Mouse (Mus musculus) embryonic facial prominence, embryonic 14.5 days (tissue): ENCODE results near the gene Prdx3. TPM values are rescaled to one million over a fixed set of nuclear protein-coding genes. Genes with fewer than 3 reads are reported as not detected.

ENCODE experiments used
- ATAC-seq: fragments of 200-750 bp; cut with Nextera tagmentation; 2 replicates; pipeline ENCODE4 v1.8.0; 2017; ENCODE audit warnings: low read depth, moderate number of reproducible peaks, moderate TSS enrichment
- DNase-seq: peaks from one replicate; pipeline ENCODE4 v3.0.0-alpha.2; 2015; ENCODE audit warnings: low spot score
- H3K27ac ChIP-seq: fragments of 300-500 bp; sonication (generic); replicated peaks from 2 replicates; pipeline ENCODE4 v1.5.1; 2014; ENCODE audit warnings: low read depth, mild to moderate bottlenecking, low read length, moderate library complexity
- H3K27me3 ChIP-seq: fragments of 300-500 bp; sonication (generic); replicated peaks from 2 replicates; pipeline ENCODE4 v1.6.1; 2014; ENCODE audit warnings: low read length; ENCODE audit not compliant: control insufficient read depth, insufficient read depth
- H3K36me3 ChIP-seq: fragments of 300-500 bp; sonication (generic); 2 replicates; pipeline ENCODE4 v1.6.1; 2014; ENCODE audit warnings: low read length, mixed read lengths; ENCODE audit not compliant: control insufficient read depth, insufficient read depth
- H3K4me1 ChIP-seq: fragments of 300-500 bp; sonication (generic); 2 replicates; pipeline ENCODE4 v1.6.1; 2014; ENCODE audit warnings: antibody characterized with exemption, low read length; ENCODE audit not compliant: control insufficient read depth, insufficient read depth
- H3K4me2 ChIP-seq: fragments of 300-500 bp; sonication (generic); 2 replicates; pipeline ENCODE4 v1.6.1; 2014; ENCODE audit warnings: low read depth, mild to moderate bottlenecking, low read length, moderate library complexity, mixed read lengths
- H3K4me3 ChIP-seq: fragments of 300-500 bp; sonication (generic); 2 replicates; pipeline ENCODE4 v1.5.1; 2014; ENCODE audit warnings: low read depth, mild to moderate bottlenecking, low read length
- H3K9ac ChIP-seq: fragments of 300-500 bp; sonication (generic); 2 replicates; pipeline ENCODE4 v1.6.1; 2014; ENCODE audit warnings: low read depth, mild to moderate bottlenecking, low read length, moderate library complexity, mixed read lengths
- H3K9me3 ChIP-seq: fragments of 300-500 bp; sonication (generic); 2 replicates; pipeline ENCODE4 v1.6.1; 2016; ENCODE audit warnings: low read length; ENCODE audit not compliant: control insufficient read depth
- WGBS: fragments of 180-500 bp; shearing (Covaris S2); extraction: QIAGEN DNeasy Blood & Tissue Kit; methylation state at CpG from one replicate; pipeline ENCODE4 v1.1.7; 2014; 5-methylcytosine and 5-hydroxymethylcytosine counted together
- polyA plus RNA-seq: library from polyadenylated mRNA; unstranded; fragments of >200 nt; fragmentation: Nextera tagmentation; extraction: Ambion mirVana; gene quantifications from 2 replicates; pipeline ENCODE4 v1.2.1, GENCODE M21; 2014

The Prdx3 gene
- 121 and 123 TPM in 2 replicates for polyA plus RNA-seq

DNA sequence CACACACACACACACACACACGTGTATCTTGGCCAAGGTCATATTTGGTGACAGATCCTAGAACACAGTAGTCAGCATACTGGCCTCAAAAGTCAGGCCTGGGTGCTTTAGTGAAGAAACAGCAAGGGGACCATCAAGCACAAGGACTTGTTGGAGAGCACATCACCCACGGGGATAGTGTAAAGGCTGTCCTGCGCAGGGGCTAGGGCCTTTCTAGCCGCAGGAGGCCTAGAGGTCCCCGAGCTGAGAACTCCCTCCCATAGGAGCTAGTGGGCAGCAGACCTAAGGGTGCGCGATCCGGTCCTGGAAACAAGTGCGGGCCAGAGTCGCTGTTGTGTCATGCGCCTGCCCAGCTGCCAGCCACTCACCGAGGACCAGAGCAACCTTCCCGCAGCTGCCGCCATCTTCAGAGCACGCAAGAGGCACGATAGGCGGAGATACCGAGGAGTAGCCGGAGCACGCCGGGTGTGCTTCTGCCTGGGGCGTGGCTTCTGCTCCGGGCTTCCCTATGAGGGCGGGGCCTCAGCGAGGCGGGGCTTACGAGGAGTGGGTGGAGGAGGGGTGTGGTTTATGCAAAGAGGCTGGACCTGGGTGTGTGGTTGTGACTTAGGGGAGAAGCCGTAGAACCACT lies at the start of gene Prdx3:
TSS of gene Prdx3 (minus strand) at position 493 of the 631 bp plus-strand sequence.
- Histone ChIP-seq H3K36me3 (peaks cover 23% of the 10 kb centered on the region), H3K4me2 (peak within 1 kb of the TSS; percentile 72), H3K4me3 (peak within 1 kb of the TSS; percentile 74), H3K27me3 (no peaks in the 10 kb centered on the region), H3K4me1 (peaks cover 11% of the 10 kb centered on the region; the same call in 1 of the 2 replicates), H3K9me3 (no peaks in the 10 kb centered on the region), H3K27ac (peak within 1 kb of the TSS; percentile 71), H3K9ac (peak within 1 kb of the TSS; percentile 79)
- DNase-seq = peak; percentile 98
- WGBS = 0% methylated on average over 14 of the region's 28 CpGs
- peak; percentile 99 for ATAC-seq

DNA sequence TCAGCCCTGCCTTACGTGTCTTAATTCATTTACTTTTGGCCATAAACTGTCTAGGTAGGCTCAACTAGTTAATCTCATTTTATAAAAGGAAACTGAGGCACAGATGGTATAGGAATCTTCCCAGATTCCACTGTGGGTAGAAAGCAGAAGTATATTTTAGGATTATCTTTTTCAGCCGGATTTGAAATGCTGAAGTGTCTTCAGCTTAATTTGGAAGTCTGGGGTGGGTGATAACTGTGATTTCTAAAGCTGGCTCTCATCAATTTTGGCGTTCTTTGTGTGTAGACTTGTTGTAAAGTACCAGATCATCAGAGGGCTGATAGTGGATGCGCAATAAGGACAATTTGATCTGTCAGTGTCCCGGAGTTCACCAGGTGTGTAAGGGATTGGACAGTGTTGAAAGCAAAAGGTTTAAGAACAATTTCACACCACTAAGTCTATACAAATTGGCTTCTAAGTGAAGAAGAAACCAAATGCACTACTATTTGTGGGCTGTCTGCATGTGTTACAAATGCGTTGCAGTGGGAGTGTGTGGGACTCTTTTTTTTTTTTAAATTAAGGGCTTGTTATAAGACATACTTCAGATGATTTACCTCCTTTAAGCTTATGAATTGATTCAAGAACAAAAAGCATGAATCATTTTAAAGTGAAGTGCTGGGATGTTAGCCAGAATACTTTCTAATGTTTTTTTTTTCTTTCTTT lies 42.7 kb upstream of the Prdx3 start:
- ATAC-seq (no peak), DNase-seq (no peak)
- Histone ChIP-seq H3K4me2 (no peak overlapping the region), H3K27me3 (no peaks in the 10 kb centered on the region), H3K9ac (no peak overlapping the region), H3K36me3 (no peaks in the 10 kb centered on the region), H3K4me1 (no peaks in the 10 kb centered on the region), H3K4me3 (no peak overlapping the region), H3K27ac (no peak overlapping the region), H3K9me3 (no peaks in the 10 kb centered on the region)
- 83% methylated on average over 6 of the region's 6 CpGs for WGBS

DNA sequence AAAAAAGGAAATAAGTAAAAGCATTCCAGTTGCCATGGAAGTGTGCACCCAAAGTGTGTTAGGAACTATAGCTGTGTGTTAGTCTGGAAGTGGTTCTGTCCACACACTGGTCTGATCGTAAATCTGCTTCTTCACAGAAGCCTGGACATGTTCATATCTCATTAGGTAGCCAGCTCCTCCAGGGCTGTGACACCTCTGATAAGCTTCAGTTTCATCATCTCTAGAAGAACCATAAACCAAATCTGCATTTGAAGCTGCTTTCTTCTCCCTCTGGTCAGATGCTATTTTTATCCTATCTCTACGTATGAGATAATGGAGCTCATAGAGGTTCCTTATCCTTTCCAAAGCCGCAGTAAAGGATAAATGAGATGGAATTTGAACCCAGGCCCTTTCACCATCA lies 41.5 kb upstream of the Prdx3 start:
- no peak for ATAC-seq
- WGBS = 82% methylated on average over 3 of the region's 3 CpGs

DNA sequence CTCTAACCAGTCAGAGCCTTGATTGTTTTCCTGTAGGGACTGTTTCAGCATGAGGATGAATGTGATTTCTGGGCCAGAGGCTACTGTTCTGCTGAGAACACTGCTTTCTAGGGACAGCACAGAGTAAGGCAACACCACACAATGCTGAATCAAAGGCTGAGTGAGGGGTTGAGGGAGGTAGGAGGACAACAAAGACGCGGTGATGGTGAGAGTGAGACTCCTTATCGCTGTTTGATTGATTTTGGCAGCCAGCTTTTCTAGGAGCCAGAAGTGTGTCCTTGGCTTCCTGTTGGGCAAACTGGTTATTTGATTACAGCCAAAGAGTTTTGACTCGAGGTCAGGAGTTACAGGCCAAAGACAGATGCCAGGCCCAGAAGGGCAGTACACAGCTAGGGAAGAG lies 40.9 kb upstream of the Prdx3 start:
- Histone ChIP-seq H3K27me3 (no peaks in the 10 kb centered on the region), H3K4me2 (no peak overlapping the region), H3K4me1 (no peaks in the 10 kb centered on the region), H3K9me3 (no peaks in the 10 kb centered on the region), H3K4me3 (no peak overlapping the region), H3K9ac (no peak overlapping the region), H3K36me3 (no peaks in the 10 kb centered on the region), H3K27ac (no peak overlapping the region)
- WGBS = 60% methylated on average over 4 of the region's 4 CpGs
- ATAC-seq (no peak), DNase-seq (no peak)

More for the DNA sequence above, 41.5 kb upstream of the Prdx3 start:
- Histone ChIP-seq H3K9ac (no peak overlapping the region), H3K4me1 (no peaks in the 10 kb centered on the region), H3K9me3 (no peaks in the 10 kb centered on the region), H3K27ac (no peak overlapping the region), H3K4me3 (no peak overlapping the region), H3K4me2 (no peak overlapping the region), H3K36me3 (no peaks in the 10 kb centered on the region), H3K27me3 (no peaks in the 10 kb centered on the region)
- DNase-seq = no peak

DNA sequence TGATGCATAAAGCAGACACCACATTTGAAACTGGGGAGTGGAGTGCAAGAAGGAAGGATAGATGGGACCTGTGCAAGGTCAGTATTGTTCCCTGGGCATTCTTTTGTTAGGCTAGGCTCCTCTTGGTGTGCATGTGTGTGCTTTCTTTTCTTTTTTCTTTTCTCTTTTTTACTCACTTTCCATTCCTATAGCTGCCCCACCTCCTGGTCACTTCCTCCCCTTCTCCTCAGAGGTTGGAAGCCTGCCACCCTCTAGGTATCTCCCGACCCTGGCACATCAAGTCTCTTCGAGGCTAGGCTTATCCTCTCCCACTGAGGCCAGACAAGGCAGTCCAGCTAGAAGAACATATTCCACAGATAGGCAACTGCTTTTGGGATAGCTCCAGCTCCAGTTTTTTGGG lies 37.3 kb upstream of the Prdx3 start:
- ATAC-seq = no peak
- no peak overlapping the region for H3K4me2 ChIP-seq
- 73% methylated on average over 2 of the region's 2 CpGs for WGBS

DNA sequence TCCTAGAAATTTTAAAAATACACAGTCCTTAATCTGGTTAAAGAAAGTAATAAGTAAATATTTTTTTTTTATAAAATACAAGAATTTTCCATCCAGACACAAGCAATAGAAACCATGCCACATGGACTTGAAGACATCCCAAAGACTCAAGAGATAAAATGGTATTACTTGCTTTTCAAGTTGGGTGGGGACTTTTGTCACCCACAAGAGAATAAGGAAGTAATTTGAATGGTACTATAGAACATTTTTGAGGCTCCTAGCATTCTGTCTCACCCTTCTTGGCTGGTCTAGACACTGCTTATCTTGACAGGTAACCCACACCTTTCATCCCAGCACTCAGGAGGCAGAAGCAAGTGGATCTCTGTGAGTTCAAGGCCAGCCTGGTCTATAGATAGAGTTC lies 35.9 kb upstream of the Prdx3 start:
- no peaks in the 10 kb centered on the region for H3K27me3 ChIP-seq

More for the DNA sequence above, 37.3 kb upstream of the Prdx3 start:
- no peak overlapping the region for H3K27ac ChIP-seq
- no peak for DNase-seq
- H3K4me1 ChIP-seq = no peaks in the 10 kb centered on the region
- no peak overlapping the region for H3K9ac ChIP-seq
- H3K9me3 ChIP-seq = no peaks in the 10 kb centered on the region
- no peak overlapping the region for H3K4me3 ChIP-seq
- no peaks in the 10 kb centered on the region for H3K36me3 ChIP-seq
- H3K27me3 ChIP-seq = no peaks in the 10 kb centered on the region

DNA sequence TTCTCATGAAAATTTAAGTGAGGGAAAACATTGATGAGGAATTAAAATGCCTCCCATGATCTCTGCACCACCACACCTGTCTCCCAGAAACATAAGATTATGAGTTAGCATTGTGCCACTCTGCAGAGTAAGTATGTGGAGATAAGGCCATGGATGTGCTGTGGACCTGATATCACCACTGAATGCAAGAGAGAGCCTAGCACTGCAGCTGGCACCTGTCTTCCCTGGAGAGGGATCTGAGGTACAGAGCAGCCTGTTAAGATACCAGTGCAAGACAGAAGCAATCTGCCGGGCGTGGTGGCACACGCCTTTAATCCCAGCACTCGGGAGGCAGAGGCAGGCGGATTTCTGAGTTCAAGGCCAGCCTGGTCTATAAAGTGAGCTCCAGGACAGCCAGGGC lies 31.1 kb upstream of the Prdx3 start:
- Histone ChIP-seq H3K4me1 (peaks cover 9% of the 10 kb centered on the region), H3K4me3 (no peak overlapping the region), H3K27ac (no peak overlapping the region), H3K27me3 (no peaks in the 10 kb centered on the region), H3K9ac (no peak overlapping the region), H3K9me3 (no peaks in the 10 kb centered on the region), H3K36me3 (no peaks in the 10 kb centered on the region), H3K4me2 (no peak overlapping the region)
- 90% methylated on average over 5 of the region's 5 CpGs for WGBS
- ATAC-seq (no peak), DNase-seq (no peak)

More for the DNA sequence above, 35.9 kb upstream of the Prdx3 start:
- Histone ChIP-seq H3K9me3 (no peaks in the 10 kb centered on the region), H3K4me3 (no peak overlapping the region), H3K36me3 (no peaks in the 10 kb centered on the region), H3K9ac (no peak overlapping the region), H3K4me1 (no peaks in the 10 kb centered on the region), H3K27ac (no peak overlapping the region), H3K4me2 (no peak overlapping the region)
- DNase-seq (no peak), ATAC-seq (no peak)

DNA sequence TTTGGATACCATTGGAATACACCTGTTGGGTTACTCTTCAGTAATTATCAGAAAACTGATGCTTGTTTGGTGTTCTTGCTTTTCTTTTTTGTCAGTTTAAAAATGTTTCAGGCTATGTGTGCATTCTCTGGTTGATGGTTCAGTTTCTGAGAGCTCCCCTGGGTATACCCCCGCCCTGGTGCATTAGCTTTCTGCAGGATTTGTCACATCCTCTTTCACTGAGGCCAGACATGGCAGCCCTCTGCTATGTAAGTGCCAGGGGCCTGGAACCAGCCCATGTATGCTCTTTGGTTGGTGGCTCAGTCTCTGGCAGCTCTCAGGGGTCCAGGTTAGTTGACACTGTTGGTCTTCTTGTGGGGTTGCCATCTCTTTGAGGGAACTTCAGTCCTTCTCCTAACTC lies 29.6 kb upstream of the Prdx3 start:
- H3K9ac ChIP-seq = no peak overlapping the region
- 76% methylated on average over 1 of the region's 1 CpGs for WGBS
- no peak overlapping the region for H3K4me3 ChIP-seq
- H3K36me3 ChIP-seq = no peaks in the 10 kb centered on the region
- H3K4me2 ChIP-seq = no peak overlapping the region
- DNase-seq (no peak), ATAC-seq (no peak)
- peaks cover 9% of the 10 kb centered on the region for H3K4me1 ChIP-seq
- H3K27ac ChIP-seq = no peak overlapping the region
- H3K9me3 ChIP-seq = no peaks in the 10 kb centered on the region
- H3K27me3 ChIP-seq = no peaks in the 10 kb centered on the region

DNA sequence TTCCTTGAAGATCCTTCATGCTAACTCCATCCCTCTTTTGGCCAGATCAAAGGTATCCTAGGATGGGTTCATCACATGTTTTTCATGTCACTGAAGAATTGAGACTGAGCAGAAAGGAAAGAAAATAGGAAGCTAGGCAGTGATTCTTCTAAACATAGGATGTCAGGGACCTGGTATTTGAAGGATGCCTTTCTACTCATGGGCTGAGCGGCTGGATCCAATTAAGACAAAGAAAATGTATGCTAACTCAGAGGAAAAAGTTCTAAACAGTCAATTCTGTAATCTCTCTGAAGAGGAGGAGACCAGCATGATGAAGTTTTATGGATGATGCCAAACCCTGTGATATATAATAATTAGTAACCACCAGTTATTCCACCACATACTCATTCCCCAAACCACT lies 28.8 kb upstream of the Prdx3 start:
- Histone ChIP-seq H3K4me1 (peaks cover 9% of the 10 kb centered on the region), H3K4me3 (no peak overlapping the region), H3K9ac (no peak overlapping the region), H3K27me3 (no peaks in the 10 kb centered on the region), H3K36me3 (no peaks in the 10 kb centered on the region), H3K4me2 (no peak overlapping the region), H3K9me3 (no peaks in the 10 kb centered on the region), H3K27ac (0 out of 2 replicates have a peak overlapping the region, but pooled peaks have one; percentile 46)
- DNase-seq (peak; percentile 59), ATAC-seq (no peak)
- WGBS = 42% methylated on average over 1 of the region's 1 CpGs
